Mouse (Mus musculus): ENCODE measurements at regions not wholly inside any gene's neighbourhood (a gene's known extent, or its start where the extent isn't known, plus 50 kb on each side); places are given as distances from the start of the nearest gene placed in this dataset.
A peak's percentile ranks its signal among the peaks of the same experiment; 100 is the strongest.
"Not testable (repeated sequence)": the region's sequence is repeated elsewhere in the genome, so short reads cannot be mapped to it uniquely, and the experiment has no call there.

- no peak overlapping the region for H3K27ac ChIP-seq (replicated peaks in 1 of 2; ENCODE audit: control insufficient read depth in 1 of 2, insufficient read depth in 1 of 2, low read depth in 2 of 2, low read length in 2 of 2)
- no peaks in the 10 kb centered on the region for H3K9me3 ChIP-seq (ENCODE audit: control insufficient read depth, low read length)
- 74% methylated on average over 3 of the region's 3 CpGs for WGBS
- no peaks in the 10 kb centered on the region for H3K27me3 ChIP-seq (ENCODE audit: control insufficient read depth, insufficient read depth, low read length)
- H3K4me2 ChIP-seq (ENCODE audit: low read length): no peak overlapping the region
- H3K4me1 ChIP-seq (ENCODE audit: control insufficient read depth in 2 of 2, insufficient read depth in 2 of 2, low read length in 2 of 2): 0 out of 4 replicates have a peak, but pooled peaks cover 0 to 3% of the 10 kb centered on the region in 2 experiments
- ATAC-seq (ENCODE audit: insufficient number of reproducible peaks, insufficient read depth, low FRiP score, low read depth): no peak
- no peak overlapping the region for H3K9ac ChIP-seq (ENCODE audit: low read length)
- H3K4me3 ChIP-seq (ENCODE audit: control insufficient read depth in 1 of 2, insufficient read depth in 1 of 2, low read depth in 1 of 2, low read length in 2 of 2): no peak overlapping the region
- no peaks in the 10 kb centered on the region for H3K36me3 ChIP-seq (ENCODE audit: control insufficient read depth, insufficient read depth, low read length)
These were observed 50.9 kb upstream of the Hivep1 start for GRCm38 (mm10) chr13:42000966-42001365.

- H3K9me3 ChIP-seq (ENCODE audit: control insufficient read depth, low read length): no peaks in the 10 kb centered on the region
- H3K36me3 ChIP-seq (ENCODE audit: control insufficient read depth, insufficient read depth, low read length): no peaks in the 10 kb centered on the region
- WGBS: 47% methylated on average over 9 of the region's 9 CpGs
- H3K27ac ChIP-seq (replicated peaks in 1 of 2; ENCODE audit: control insufficient read depth in 1 of 2, insufficient read depth in 1 of 2, low read depth in 2 of 2, low read length in 2 of 2): no peak overlapping the region
- no peak overlapping the region for H3K4me3 ChIP-seq (ENCODE audit: control insufficient read depth in 1 of 2, insufficient read depth in 1 of 2, low read depth in 1 of 2, low read length in 2 of 2)
- 0 out of 4 replicates have a peak, but pooled peaks cover 0 to 3% of the 10 kb centered on the region in 2 experiments for H3K4me1 ChIP-seq (ENCODE audit: control insufficient read depth in 2 of 2, insufficient read depth in 2 of 2, low read length in 2 of 2)
- no peaks in the 10 kb centered on the region for H3K27me3 ChIP-seq (ENCODE audit: control insufficient read depth, insufficient read depth, low read length)
- no peak overlapping the region for H3K9ac ChIP-seq (ENCODE audit: low read length)
- ATAC-seq (ENCODE audit: insufficient number of reproducible peaks, insufficient read depth, low FRiP score, low read depth): no peak
- peak overlapping the region; percentile 17 for H3K4me2 ChIP-seq (ENCODE audit: low read length)
These were observed 53.9 kb upstream of the Hivep1 start for GRCm38 (mm10) chr13:41997883-41998282.

- H3K4me3 ChIP-seq (ENCODE audit: control insufficient read depth in 1 of 2, insufficient read depth in 1 of 2, low read depth in 1 of 2, low read length in 2 of 2): no peak overlapping the region
- no peak overlapping the region for H3K27ac ChIP-seq (replicated peaks in 1 of 2; ENCODE audit: control insufficient read depth in 1 of 2, insufficient read depth in 1 of 2, low read depth in 2 of 2, low read length in 2 of 2)
- H3K4me1 ChIP-seq (ENCODE audit: control insufficient read depth in 2 of 2, insufficient read depth in 2 of 2, low read length in 2 of 2): 0 out of 4 replicates have a peak, but pooled peaks cover 0 to 3% of the 10 kb centered on the region in 2 experiments
- H3K27me3 ChIP-seq (ENCODE audit: control insufficient read depth, insufficient read depth, low read length): no peaks in the 10 kb centered on the region
- H3K9me3 ChIP-seq (ENCODE audit: control insufficient read depth, low read length): no peaks in the 10 kb centered on the region
- no peaks in the 10 kb centered on the region for H3K36me3 ChIP-seq (ENCODE audit: control insufficient read depth, insufficient read depth, low read length)
- no peak overlapping the region for H3K4me2 ChIP-seq (ENCODE audit: low read length)
- 45% methylated on average over 3 of the region's 3 CpGs for WGBS
- no peak for ATAC-seq (ENCODE audit: insufficient number of reproducible peaks, insufficient read depth, low FRiP score, low read depth)
- H3K9ac ChIP-seq (ENCODE audit: low read length): no peak overlapping the region
These were observed 57.7 kb upstream of the Hivep1 start for GRCm38 (mm10) chr13:41994126-41994525.

GRCm38 (mm10) chr13:41975918-41976317 is 75.9 kb upstream of the Hivep1 start:
- 71% methylated on average over 3 of the region's 3 CpGs for WGBS
- ATAC-seq (ENCODE audit: insufficient number of reproducible peaks, insufficient read depth, low FRiP score, low read depth): no peak
- H3K27me3 ChIP-seq (ENCODE audit: control insufficient read depth, insufficient read depth, low read length): no peaks in the 10 kb centered on the region
- no peak overlapping the region for H3K4me3 ChIP-seq (ENCODE audit: control insufficient read depth in 1 of 2, insufficient read depth in 1 of 2, low read depth in 1 of 2, low read length in 2 of 2)
- no peaks in the 10 kb centered on the region for H3K36me3 ChIP-seq (ENCODE audit: control insufficient read depth, insufficient read depth, low read length)
- no peak overlapping the region for H3K9ac ChIP-seq (ENCODE audit: low read length)
- H3K27ac ChIP-seq (replicated peaks in 1 of 2; ENCODE audit: control insufficient read depth in 1 of 2, insufficient read depth in 1 of 2, low read depth in 2 of 2, low read length in 2 of 2): no peak overlapping the region
- H3K9me3 ChIP-seq (ENCODE audit: control insufficient read depth, low read length): no peaks in the 10 kb centered on the region
- H3K4me1 ChIP-seq (ENCODE audit: control insufficient read depth in 2 of 2, insufficient read depth in 2 of 2, low read length in 2 of 2): no peaks in the 10 kb centered on the region
- H3K4me2 ChIP-seq (ENCODE audit: low read length): no peak overlapping the region

GRCm38 (mm10) chr13:41962915-41963314 is 88.9 kb upstream of the Hivep1 start:
- WGBS: 60% methylated on average over 3 of the region's 3 CpGs

GRCm38 (mm10) chr13:41960960-41961359 is 90.9 kb upstream of the Hivep1 start:
- not testable (repeated sequence) for H3K4me3 ChIP-seq (ENCODE audit: control insufficient read depth in 1 of 2, insufficient read depth in 1 of 2, low read depth in 1 of 2, low read length in 2 of 2); H3K9ac ChIP-seq (ENCODE audit: low read length); H3K27me3 ChIP-seq (ENCODE audit: control insufficient read depth, insufficient read depth, low read length); H3K36me3 ChIP-seq (ENCODE audit: control insufficient read depth, insufficient read depth, low read length); H3K27ac ChIP-seq (replicated peaks in 1 of 2; ENCODE audit: control insufficient read depth in 1 of 2, insufficient read depth in 1 of 2, low read depth in 2 of 2, low read length in 2 of 2); H3K4me2 ChIP-seq (ENCODE audit: low read length); H3K4me1 ChIP-seq (ENCODE audit: control insufficient read depth in 2 of 2, insufficient read depth in 2 of 2, low read length in 2 of 2); H3K9me3 ChIP-seq (ENCODE audit: control insufficient read depth, low read length); ATAC-seq (ENCODE audit: insufficient number of reproducible peaks, insufficient read depth, low FRiP score, low read depth)
- 80% methylated on average over 3 of the region's 3 CpGs for WGBS

More at GRCm38 (mm10) chr13:41962915-41963314, 88.9 kb upstream of the Hivep1 start:
- H3K4me3 ChIP-seq (ENCODE audit: control insufficient read depth in 1 of 2, insufficient read depth in 1 of 2, low read depth in 1 of 2, low read length in 2 of 2): no peak overlapping the region
- ATAC-seq (ENCODE audit: insufficient number of reproducible peaks, insufficient read depth, low FRiP score, low read depth): no peak
- H3K4me2 ChIP-seq (ENCODE audit: low read length): no peak overlapping the region
- no peaks in the 10 kb centered on the region for H3K9me3 ChIP-seq (ENCODE audit: control insufficient read depth, low read length)
- no peak overlapping the region for H3K9ac ChIP-seq (ENCODE audit: low read length)
- no peaks in the 10 kb centered on the region for H3K4me1 ChIP-seq (ENCODE audit: control insufficient read depth in 2 of 2, insufficient read depth in 2 of 2, low read length in 2 of 2)
- H3K36me3 ChIP-seq (ENCODE audit: control insufficient read depth, insufficient read depth, low read length): no peaks in the 10 kb centered on the region
- no peak overlapping the region for H3K27ac ChIP-seq (replicated peaks in 1 of 2; ENCODE audit: control insufficient read depth in 1 of 2, insufficient read depth in 1 of 2, low read depth in 2 of 2, low read length in 2 of 2)
- no peaks in the 10 kb centered on the region for H3K27me3 ChIP-seq (ENCODE audit: control insufficient read depth, insufficient read depth, low read length)

- H3K4me1 ChIP-seq (ENCODE audit: control insufficient read depth in 2 of 2, insufficient read depth in 2 of 2, low read length in 2 of 2): no peaks in the 10 kb centered on the region
- H3K9ac ChIP-seq (ENCODE audit: low read length): no peak overlapping the region
- H3K9me3 ChIP-seq (ENCODE audit: control insufficient read depth, low read length): no peaks in the 10 kb centered on the region
- no peak overlapping the region for H3K4me3 ChIP-seq (ENCODE audit: control insufficient read depth in 1 of 2, insufficient read depth in 1 of 2, low read depth in 1 of 2, low read length in 2 of 2)
- no peaks in the 10 kb centered on the region for H3K36me3 ChIP-seq (ENCODE audit: control insufficient read depth, insufficient read depth, low read length)
- no peak overlapping the region for H3K27ac ChIP-seq (replicated peaks in 1 of 2; ENCODE audit: control insufficient read depth in 1 of 2, insufficient read depth in 1 of 2, low read depth in 2 of 2, low read length in 2 of 2)
- WGBS: 61% methylated on average over 4 of the region's 4 CpGs
- peak; percentile 13; the same call in 1 of the 2 replicates for ATAC-seq (ENCODE audit: insufficient number of reproducible peaks, insufficient read depth, low FRiP score, low read depth)
- H3K27me3 ChIP-seq (ENCODE audit: control insufficient read depth, insufficient read depth, low read length): no peaks in the 10 kb centered on the region
- H3K4me2 ChIP-seq (ENCODE audit: low read length): no peak overlapping the region
These were observed 93.9 kb upstream of the Hivep1 start for GRCm38 (mm10) chr13:41957932-41958331.

- no peak overlapping the region for H3K4me3 ChIP-seq (ENCODE audit: control insufficient read depth in 1 of 2, insufficient read depth in 1 of 2, low read depth in 1 of 2, low read length in 2 of 2)
- no peak overlapping the region for H3K4me2 ChIP-seq (ENCODE audit: low read length)
- H3K4me1 ChIP-seq (ENCODE audit: control insufficient read depth in 2 of 2, insufficient read depth in 2 of 2, low read length in 2 of 2): no peaks in the 10 kb centered on the region
- no peak for ATAC-seq (ENCODE audit: insufficient number of reproducible peaks, insufficient read depth, low FRiP score, low read depth)
- H3K36me3 ChIP-seq (ENCODE audit: control insufficient read depth, insufficient read depth, low read length): no peaks in the 10 kb centered on the region
- WGBS: 74% methylated on average over 4 of the region's 4 CpGs
- H3K27ac ChIP-seq (replicated peaks in 1 of 2; ENCODE audit: control insufficient read depth in 1 of 2, insufficient read depth in 1 of 2, low read depth in 2 of 2, low read length in 2 of 2): no peak overlapping the region
- no peaks in the 10 kb centered on the region for H3K9me3 ChIP-seq (ENCODE audit: control insufficient read depth, low read length)
- no peaks in the 10 kb centered on the region for H3K27me3 ChIP-seq (ENCODE audit: control insufficient read depth, insufficient read depth, low read length)
- no peak overlapping the region for H3K9ac ChIP-seq (ENCODE audit: low read length)
These were observed 95.9 kb upstream of the Hivep1 start for GRCm38 (mm10) chr13:41955884-41956283.
